Mouse (Mus musculus): Measurements from ENCODE around the gene Tmcc1.
A peak's percentile ranks its signal among the peaks of the same experiment; 100 is the strongest.
"Not testable (repeated sequence)": the region's sequence is repeated elsewhere in the genome, so short reads cannot be mapped to it uniquely, and the experiment has no call there.

Gene Tmcc1

GRCm38 (mm10) chr6:116072746-116073261 lies 120.5 kb downstream of the Tmcc1 start:
- DNase-seq, result peak; percentile 43 to 48

GRCm38 (mm10) chr6:116072221-116072745 lies 121.0 kb downstream of the Tmcc1 start:
- no peak for DNase-seq

- no peak for DNase-seq
Observed at GRCm38 (mm10) chr6:116071781-116072180, 121.5 kb downstream of the Tmcc1 start.

- no peak for DNase-seq
Observed at GRCm38 (mm10) chr6:116070558-116070957, 122.7 kb downstream of the Tmcc1 start.

GRCm38 (mm10) chr6:116063516-116063915 lies 129.8 kb downstream of the Tmcc1 start:
- DNase-seq, result no peak

GRCm38 (mm10) chr6:116059542-116059941 lies 133.7 kb downstream of the Tmcc1 start:
- not testable (repeated sequence) for DNase-seq

GRCm38 (mm10) chr6:116058541-116059300 lies 134.6 kb downstream of the Tmcc1 start:
- no peak for DNase-seq

- DNase-seq, result peak; percentile 49 to 62
Observed at GRCm38 (mm10) chr6:116056676-116057264, 136.5 kb downstream of the Tmcc1 start.

- no peak for DNase-seq
Observed at GRCm38 (mm10) chr6:116055766-116056165, 137.5 kb downstream of the Tmcc1 start.

GRCm38 (mm10) chr6:116055001-116055471 lies 138.2 kb downstream of the Tmcc1 start:
- peak in 1 of 2 experiments; percentile 67 for DNase-seq

- DNase-seq, result no peak
Observed at GRCm38 (mm10) chr6:116047896-116048295, 145.4 kb downstream of the Tmcc1 start.

GRCm38 (mm10) chr6:116047366-116047765 lies 145.9 kb downstream of the Tmcc1 start:
- no peak for DNase-seq

- no peak for DNase-seq
Observed at GRCm38 (mm10) chr6:116044039-116044438, 149.2 kb downstream of the Tmcc1 start.

- no peak for DNase-seq
Observed at GRCm38 (mm10) chr6:116038222-116038621, 155.1 kb downstream of the Tmcc1 start.

- DNase-seq, result no peak
Observed at GRCm38 (mm10) chr6:116037281-116037831, 155.9 kb downstream of the Tmcc1 start.

GRCm38 (mm10) chr6:116036555-116036954 lies 156.7 kb downstream of the Tmcc1 start:
- no peak for DNase-seq

- no peak for DNase-seq
Observed at GRCm38 (mm10) chr6:116031052-116031451, 162.2 kb downstream of the Tmcc1 start.

- no peak for DNase-seq
Observed at GRCm38 (mm10) chr6:116024666-116025065, 168.6 kb downstream of the Tmcc1 start.

- DNase-seq, result peak in 1 of 2 experiments; percentile 44
Observed at GRCm38 (mm10) chr6:116021961-116022485, 171.3 kb downstream of the Tmcc1 start.

GRCm38 (mm10) chr6:116015902-116016301 lies 177.4 kb downstream of the Tmcc1 start:
- no peak for DNase-seq

- DNase-seq, result no peak
Observed at GRCm38 (mm10) chr6:116014111-116014510, 179.2 kb downstream of the Tmcc1 start.

- DNase-seq, result no peak
Observed at GRCm38 (mm10) chr6:116013687-116014086, 179.6 kb downstream of the Tmcc1 start.

- DNase-seq, result peak; percentile 71 to 91
Observed at GRCm38 (mm10) chr6:116010541-116010940, 182.7 kb downstream of the Tmcc1 start.
